Mouse (Mus musculus) midbrain, embryonic 15.5 days (tissue): ENCODE measurements around the gene Bloc1s6. TPM values are rescaled to one million over a fixed set of nuclear protein-coding genes. Genes with fewer than 3 reads are reported as not detected.
A peak's percentile ranks its signal among the peaks of the same experiment; 100 is the strongest.

Experiments
- ATAC-seq: fragments of 200-750 bp; cut with Nextera tagmentation; replicated peaks from 2 replicates; pipeline ENCODE4 v1.8.0; 2017; ENCODE audit warnings: moderate TSS enrichment
- H3K27ac ChIP-seq: fragments of 300-500 bp; sonication (generic); 2 replicates; pipeline ENCODE4 v1.5.1; 2015; ENCODE audit warnings: mild to moderate bottlenecking, inconsistent platforms
- H3K27me3 ChIP-seq: fragments of 300-500 bp; sonication (generic); replicated peaks from 2 replicates; pipeline ENCODE4 v1.6.1; 2015; ENCODE audit warnings: inconsistent platforms
- H3K36me3 ChIP-seq: fragments of 300-500 bp; sonication (generic); replicated peaks from 2 replicates; pipeline ENCODE4 v1.6.1; 2015; ENCODE audit warnings: inconsistent platforms
- H3K4me1 ChIP-seq: fragments of 300-500 bp; sonication (generic); 2 replicates; pipeline ENCODE4 v1.6.1; 2015; ENCODE audit warnings: inconsistent platforms
- H3K4me2 ChIP-seq: fragments of 300-500 bp; sonication (generic); 2 replicates; pipeline ENCODE4 v1.6.1; 2015; ENCODE audit warnings: inconsistent platforms, mild to moderate bottlenecking, moderate library complexity
- H3K4me3 ChIP-seq: fragments of 300-500 bp; sonication (generic); 2 replicates; pipeline ENCODE4 v1.5.1; 2015; ENCODE audit warnings: mild to moderate bottlenecking, inconsistent platforms
- H3K9ac ChIP-seq: fragments of 300-500 bp; sonication (generic); 2 replicates; pipeline ENCODE4 v1.6.1; 2015; ENCODE audit warnings: mild to moderate bottlenecking, inconsistent platforms
- H3K9me3 ChIP-seq: fragments of 300-500 bp; sonication (generic); 2 replicates; pipeline ENCODE4 v1.6.1; 2016; ENCODE audit warnings: inconsistent platforms
- WGBS: fragments of 180-500 bp; shearing (Covaris S2); methylation state at CpG from one replicate; pipeline ENCODE4 v1.1.7; 2015; ENCODE audit warnings: mixed read lengths; 5-methylcytosine and 5-hydroxymethylcytosine counted together
- polyA plus RNA-seq: library from polyadenylated mRNA; unstranded; fragments of >200 nt; fragmentation: Nextera tagmentation; extraction: Ambion mirVana; gene quantifications from 2 replicates; pipeline ENCODE4 v1.2.1, GENCODE M21; 2015

The Bloc1s6 gene
- polyA plus RNA-seq, 1 experiment from 2014 or later: 113 TPM

DNA sequence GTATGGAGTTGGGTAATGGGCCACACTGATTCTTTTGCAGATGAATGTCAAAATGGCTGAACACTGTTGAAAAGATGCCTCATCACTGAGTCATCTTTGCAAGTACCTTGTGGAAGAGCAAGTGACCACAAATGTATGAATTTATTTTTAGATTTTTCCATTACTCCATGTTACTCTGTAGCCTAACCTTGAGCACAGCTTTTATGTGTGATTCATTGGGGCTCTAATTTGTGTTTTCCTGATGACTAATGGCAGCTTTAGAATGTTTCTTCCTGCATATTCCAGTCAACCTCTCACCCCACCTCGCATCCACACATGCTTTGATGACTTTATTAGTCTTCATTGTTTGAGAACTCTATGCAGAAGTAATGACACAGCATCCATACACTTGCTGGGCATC is 19.1 kb upstream of the Bloc1s6 start:
- Histone ChIP-seq H3K9ac (no peak overlapping the region), H3K36me3 (no peaks in the 10 kb centered on the region), H3K4me3 (no peak overlapping the region), H3K27me3 (no peaks in the 10 kb centered on the region), H3K9me3 (no peaks in the 10 kb centered on the region), H3K27ac (no peak overlapping the region), H3K4me1 (no peaks in the 10 kb centered on the region), H3K4me2 (no peak overlapping the region)
- ATAC-seq: no peak
- WGBS: 67% methylated on average over 1 of the region's 1 CpGs

DNA sequence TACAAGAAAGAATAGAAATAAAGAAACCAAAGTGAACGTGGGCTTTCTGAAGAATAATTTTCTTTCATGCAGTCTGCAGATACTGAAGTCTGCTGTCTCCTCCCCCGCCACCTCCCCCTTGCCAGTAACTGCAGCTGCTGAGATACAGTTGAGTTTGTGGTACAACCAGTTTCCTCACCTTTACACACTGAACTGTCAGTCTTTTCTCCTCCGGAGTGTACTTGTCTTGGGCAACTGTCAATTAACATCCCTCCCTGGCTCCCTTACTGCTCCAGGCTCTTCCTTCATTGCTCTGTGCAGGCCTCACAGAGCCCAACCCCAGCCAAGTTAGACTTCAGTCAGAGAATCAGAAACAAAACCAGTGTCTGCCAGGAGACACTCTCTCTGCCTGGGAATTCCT is 17.7 kb upstream of the Bloc1s6 start:
- Histone ChIP-seq H3K27me3 (no peaks in the 10 kb centered on the region), H3K4me1 (no peaks in the 10 kb centered on the region), H3K4me3 (no peak overlapping the region), H3K36me3 (no peaks in the 10 kb centered on the region), H3K4me2 (no peak overlapping the region), H3K27ac (no peak overlapping the region), H3K9me3 (no peaks in the 10 kb centered on the region), H3K9ac (no peak overlapping the region)
- 91% methylated on average over 3 of the region's 3 CpGs for WGBS
- ATAC-seq: no peak

DNA sequence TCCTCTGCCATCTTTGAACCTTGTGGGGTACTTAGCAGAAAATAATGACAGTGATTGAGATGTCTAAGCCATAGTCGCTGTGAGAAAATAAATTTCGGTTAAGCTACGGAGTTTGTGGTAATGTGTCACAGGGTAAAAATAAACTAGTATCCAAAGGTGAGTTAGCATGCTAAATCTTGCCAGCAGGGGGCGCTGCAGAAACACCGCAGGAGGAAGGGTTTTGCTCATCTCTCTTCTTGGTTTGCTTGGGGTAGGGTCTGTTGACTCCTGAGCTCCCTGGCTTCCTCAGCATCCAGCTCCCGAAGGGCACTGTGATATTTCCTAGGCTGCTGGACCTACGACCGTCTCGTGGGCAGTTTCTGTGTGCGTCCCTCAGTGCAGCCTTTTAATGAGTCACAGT is 12.7 kb upstream of the Bloc1s6 start:
- no peak overlapping the region for H3K9ac ChIP-seq
- WGBS: 60% methylated on average over 10 of the region's 10 CpGs
- ATAC-seq: no peak

DNA sequence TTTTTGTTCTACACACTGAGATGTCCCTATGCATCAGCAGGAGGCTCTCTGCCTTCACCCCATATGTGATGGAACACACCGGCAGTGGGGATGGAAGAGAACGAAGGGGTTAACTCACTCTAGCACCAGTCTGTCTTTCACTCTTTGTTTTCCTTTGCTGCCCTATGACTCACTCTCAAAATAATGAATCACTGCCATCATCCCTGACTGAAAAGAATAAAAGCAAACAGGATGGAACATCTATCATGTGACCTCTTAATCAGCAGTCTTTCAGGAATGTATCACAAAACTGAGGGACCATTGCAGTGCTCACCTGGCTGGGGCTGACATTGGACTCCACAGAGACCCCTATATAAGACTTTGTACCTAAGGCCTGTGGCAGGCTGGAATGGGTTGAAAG is 6.8 kb upstream of the Bloc1s6 start:
- 54% methylated on average over 2 of the region's 2 CpGs for WGBS
- ATAC-seq: no peak
- H3K4me3 ChIP-seq: no peak overlapping the region

More for the DNA sequence above, 12.7 kb upstream of the Bloc1s6 start:
- no peaks in the 10 kb centered on the region for H3K9me3 ChIP-seq
- no peaks in the 10 kb centered on the region for H3K27me3 ChIP-seq
- H3K36me3 ChIP-seq: no peaks in the 10 kb centered on the region
- no peak overlapping the region for H3K4me2 ChIP-seq
- no peak overlapping the region for H3K4me3 ChIP-seq
- H3K4me1 ChIP-seq: no peaks in the 10 kb centered on the region
- H3K27ac ChIP-seq: no peak overlapping the region

DNA sequence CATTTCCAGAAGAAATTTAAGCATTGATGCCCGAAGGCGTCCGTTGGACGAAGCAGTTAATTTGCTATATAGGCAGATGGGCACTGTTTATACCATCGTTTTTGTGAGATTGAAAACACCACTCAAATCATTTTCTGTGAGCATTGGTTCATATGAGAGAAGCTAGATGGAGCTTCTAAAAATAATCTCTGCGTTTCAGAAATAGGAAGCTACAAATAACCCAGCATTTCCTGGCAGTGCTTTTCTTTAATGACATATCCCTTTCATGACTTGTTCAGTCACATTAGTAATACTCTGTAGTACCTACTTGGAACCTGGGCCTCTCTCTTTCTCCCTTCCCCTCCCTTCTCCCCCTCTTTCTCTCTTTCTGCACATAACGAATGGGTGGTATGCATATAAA is 720 bp downstream of the Bloc1s6 start:
- Histone ChIP-seq H3K27ac (peak overlapping the region; percentile 95), H3K9me3 (no peaks in the 10 kb centered on the region), H3K4me1 (peaks cover 20% of the 10 kb centered on the region), H3K4me2 (peak overlapping the region; percentile 75), H3K36me3 (peaks cover 3% of the 10 kb centered on the region; the same call in 1 of the 2 replicates), H3K4me3 (peak overlapping the region; percentile 88), H3K27me3 (peaks cover 6% of the 10 kb centered on the region; the same call in 1 of the 2 replicates), H3K9ac (peak overlapping the region; percentile 93)
- ATAC-seq: no peak
- 34% methylated on average over 7 of the region's 7 CpGs for WGBS

More for the DNA sequence above, 6.8 kb upstream of the Bloc1s6 start:
- Histone ChIP-seq H3K4me2 (no peak overlapping the region), H3K4me1 (no peaks in the 10 kb centered on the region), H3K9me3 (no peaks in the 10 kb centered on the region), H3K27ac (no peak overlapping the region), H3K36me3 (no peaks in the 10 kb centered on the region), H3K27me3 (peaks cover 6% of the 10 kb centered on the region; the same call in 1 of the 2 replicates), H3K9ac (no peak overlapping the region)

DNA sequence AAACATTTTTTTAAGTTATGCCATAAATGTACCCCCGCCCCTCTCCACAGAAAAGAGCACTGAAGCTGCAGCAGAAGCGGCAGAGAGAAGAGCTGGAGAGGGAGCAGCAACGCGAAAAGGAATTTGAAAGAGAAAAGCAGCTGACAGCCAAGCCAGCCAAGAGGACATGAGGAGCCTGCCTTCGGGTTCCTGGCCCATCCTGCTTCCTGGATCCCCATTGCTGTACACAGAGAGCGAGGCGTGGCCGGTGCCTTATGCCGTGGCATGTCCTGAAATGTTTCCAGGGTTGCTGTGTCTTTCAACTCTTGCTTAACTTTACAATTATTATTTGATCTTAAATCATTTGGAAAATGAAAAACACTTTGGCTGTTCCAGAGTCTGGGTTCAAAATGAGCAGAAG is 8.2 kb downstream of the Bloc1s6 start:
- no peak overlapping the region for H3K4me2 ChIP-seq
- H3K27me3 ChIP-seq: no peaks in the 10 kb centered on the region
- no peaks in the 10 kb centered on the region for H3K9me3 ChIP-seq
- no peak overlapping the region for H3K4me3 ChIP-seq
- 90% methylated on average over 9 of the region's 9 CpGs for WGBS
- H3K27ac ChIP-seq: no peak overlapping the region
- no peak for ATAC-seq
- peaks cover 25% of the 10 kb centered on the region for H3K36me3 ChIP-seq
- no peak overlapping the region for H3K9ac ChIP-seq
- H3K4me1 ChIP-seq: no peaks in the 10 kb centered on the region

DNA sequence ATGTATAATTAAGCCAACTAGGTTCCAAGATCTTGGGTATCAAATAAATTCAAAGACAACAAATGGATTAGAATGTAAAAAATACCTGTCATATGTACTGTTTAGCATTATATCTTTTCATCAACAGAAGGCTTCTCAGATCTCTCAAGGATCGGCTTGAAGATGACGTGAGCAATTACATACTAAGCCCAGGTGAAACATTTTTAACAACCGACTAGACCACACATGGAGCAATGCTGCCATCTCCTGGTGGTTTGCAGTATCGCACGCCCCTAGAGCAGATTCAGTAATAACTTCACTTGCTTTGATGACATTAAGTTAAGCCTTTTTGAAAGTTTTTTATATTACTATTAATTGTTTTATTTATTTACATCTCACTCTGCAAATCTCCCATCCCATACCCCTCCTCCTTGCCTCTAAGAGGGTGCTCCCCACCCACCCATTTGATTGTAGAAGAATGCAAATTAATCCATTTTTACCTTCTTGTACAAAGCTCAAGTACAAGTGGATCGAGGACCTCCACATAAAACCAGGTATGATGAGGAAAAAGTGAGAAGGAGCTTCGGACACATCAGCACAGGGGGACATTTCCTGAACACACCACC is 15.5 kb downstream of the Bloc1s6 start:
- ATAC-seq: peak; percentile 78
- H3K9me3 ChIP-seq: no peaks in the 10 kb centered on the region
- H3K4me2 ChIP-seq: peak overlapping the region; percentile 25; the same call in 1 of the 2 replicates
- H3K27ac ChIP-seq: no peak overlapping the region
- H3K4me3 ChIP-seq: peak overlapping the region; percentile 12; the same call in 1 of the 2 replicates
- H3K27me3 ChIP-seq: peaks cover 9% of the 10 kb centered on the region
- H3K9ac ChIP-seq: no peak overlapping the region
- WGBS: 13% methylated on average over 7 of the region's 7 CpGs
- H3K4me1 ChIP-seq: no peaks in the 10 kb centered on the region
- H3K36me3 ChIP-seq: no peaks in the 10 kb centered on the region

DNA sequence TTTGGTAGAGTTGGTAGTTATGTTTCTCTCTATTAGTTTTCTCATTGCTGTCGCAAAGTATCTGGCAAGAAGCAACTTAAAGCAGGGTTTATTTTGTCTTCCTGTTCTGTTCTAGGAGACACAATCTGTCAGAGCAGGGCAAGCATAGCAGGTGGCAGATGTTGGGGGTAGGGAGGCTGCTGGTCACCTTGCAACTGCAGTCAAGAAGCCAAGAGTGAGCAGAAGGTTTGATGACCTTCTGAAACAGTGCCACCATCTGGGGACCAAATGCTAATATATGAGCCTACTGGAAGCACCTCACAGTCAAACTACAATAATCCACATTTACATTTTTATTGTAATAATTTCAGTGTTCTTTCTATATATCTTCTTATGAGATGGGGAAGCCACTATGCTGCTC is 21.5 kb downstream of the Bloc1s6 start:
- Histone ChIP-seq H3K4me2 (no peak overlapping the region), H3K4me1 (no peaks in the 10 kb centered on the region), H3K36me3 (no peaks in the 10 kb centered on the region), H3K4me3 (no peak overlapping the region), H3K9me3 (no peaks in the 10 kb centered on the region), H3K27me3 (peaks cover 19% of the 10 kb centered on the region), H3K27ac (no peak overlapping the region), H3K9ac (no peak overlapping the region)
- ATAC-seq: no peak
- WGBS: 83% methylated on average over 1 of the region's 1 CpGs

DNA sequence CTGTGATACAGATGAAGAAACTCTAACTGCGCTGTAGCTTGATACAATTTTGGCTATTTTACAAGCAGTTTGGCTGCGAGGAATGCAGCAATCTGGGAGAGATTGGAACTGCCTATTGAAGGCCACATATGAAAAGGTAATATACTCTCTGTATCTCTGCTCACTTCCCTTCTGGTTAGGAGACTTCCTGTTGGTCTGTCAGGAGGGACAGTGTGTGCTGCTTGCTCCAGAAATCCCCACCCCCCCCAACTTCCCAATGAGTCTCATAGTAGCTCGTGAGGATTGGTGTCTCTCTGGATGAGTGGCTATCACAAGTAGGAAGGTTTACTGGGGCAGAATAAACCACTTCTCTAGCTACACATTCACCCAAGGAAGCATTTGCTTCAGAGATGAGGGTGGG is 24.7 kb downstream of the Bloc1s6 start:
- no peak for ATAC-seq
- H3K9ac ChIP-seq: no peak overlapping the region
- no peaks in the 10 kb centered on the region for H3K36me3 ChIP-seq
- no peak overlapping the region for H3K27ac ChIP-seq
- H3K27me3 ChIP-seq: peaks cover 18% of the 10 kb centered on the region
- H3K9me3 ChIP-seq: no peaks in the 10 kb centered on the region
- no peak overlapping the region for H3K4me3 ChIP-seq
- no peak overlapping the region for H3K4me2 ChIP-seq
- 73% methylated on average over 3 of the region's 3 CpGs for WGBS
- peaks cover 7% of the 10 kb centered on the region for H3K4me1 ChIP-seq

DNA sequence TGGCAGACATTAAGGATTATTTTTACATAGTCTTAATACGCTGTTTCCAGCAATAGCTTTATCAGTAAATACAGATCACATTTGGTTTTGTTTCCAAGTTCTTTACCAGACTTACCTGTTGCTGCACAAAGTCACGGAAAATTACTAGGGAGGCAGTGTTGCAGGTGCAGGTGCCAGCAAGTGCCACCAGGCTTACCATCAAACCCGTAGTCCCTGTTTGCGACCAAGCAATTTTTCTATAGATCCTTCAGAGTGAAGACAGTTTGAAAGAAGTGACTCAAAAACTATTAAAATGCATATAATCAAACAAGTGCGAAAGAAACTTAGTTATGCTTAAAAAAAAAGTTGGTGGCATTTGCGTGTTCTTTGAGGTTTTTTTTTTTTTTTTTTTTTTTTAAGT is 26.2 kb downstream of the Bloc1s6 start:
- Histone ChIP-seq H3K36me3 (no peaks in the 10 kb centered on the region), H3K4me3 (no peak overlapping the region), H3K9ac (no peak overlapping the region), H3K27me3 (peaks cover 18% of the 10 kb centered on the region), H3K4me1 (peaks cover 7% of the 10 kb centered on the region), H3K4me2 (peak overlapping the region; percentile 82; the same call in 1 of the 2 replicates), H3K27ac (no peak overlapping the region), H3K9me3 (no peaks in the 10 kb centered on the region)
- no peak for ATAC-seq
- 50% methylated on average over 6 of the region's 6 CpGs for WGBS

DNA sequence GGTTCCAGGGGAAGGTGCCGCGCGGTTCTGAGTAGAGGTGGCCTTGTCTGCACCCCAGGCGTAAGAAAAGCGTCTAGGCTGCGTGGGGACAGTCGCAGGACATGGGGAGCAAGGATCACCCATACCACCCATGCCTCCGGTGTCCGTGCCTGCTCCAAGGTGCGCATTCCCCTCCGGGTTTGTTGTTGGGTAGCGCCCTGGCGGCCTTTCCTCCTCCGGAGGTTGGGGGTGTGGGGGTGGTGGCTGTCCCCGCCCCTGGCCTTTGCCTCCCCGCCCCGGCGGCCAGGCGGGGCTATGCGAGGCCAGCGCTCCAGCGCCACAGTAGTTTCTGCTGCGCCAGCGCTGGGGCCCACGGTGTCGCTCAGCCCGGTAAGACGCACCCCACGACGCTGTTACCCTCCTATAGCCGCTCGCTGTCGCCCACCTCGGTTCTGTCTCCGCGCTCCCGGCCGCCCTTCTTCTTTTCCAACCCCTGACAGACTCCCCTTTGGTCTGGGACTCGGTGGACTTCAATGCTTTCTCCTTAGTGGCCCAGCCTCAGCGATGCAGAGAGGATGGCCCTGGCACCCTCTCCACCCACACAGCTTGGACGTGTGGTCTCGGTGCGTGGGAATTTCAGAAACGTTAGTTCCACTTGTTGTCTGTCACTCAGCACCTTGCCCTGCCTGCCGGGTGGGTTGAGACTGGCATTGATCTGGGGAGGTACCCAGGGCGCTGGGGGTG is 26.9 kb downstream of the Bloc1s6 start, which contains the start of gene Sqor:
Gene Sqor (plus strand): TSS at position 167 of the 723 bp plus-strand sequence.
- H3K4me2 ChIP-seq: peak within 1 kb of the TSS; percentile 82
- H3K9ac ChIP-seq: peak within 1 kb of the TSS; percentile 29
- no peaks in the 10 kb centered on the region for H3K9me3 ChIP-seq
- H3K4me3 ChIP-seq: peak within 1 kb of the TSS; percentile 38
- ATAC-seq: peak; percentile 42; the same call in 1 of the 2 replicates
- peaks cover 7% of the 10 kb centered on the region for H3K4me1 ChIP-seq
- H3K27me3 ChIP-seq: peaks cover 18% of the 10 kb centered on the region
- WGBS: 1% methylated on average over 44 of the region's 46 CpGs
- H3K27ac ChIP-seq: no peak within 1 kb of the TSS
- H3K36me3 ChIP-seq: no peaks in the 10 kb centered on the region

DNA sequence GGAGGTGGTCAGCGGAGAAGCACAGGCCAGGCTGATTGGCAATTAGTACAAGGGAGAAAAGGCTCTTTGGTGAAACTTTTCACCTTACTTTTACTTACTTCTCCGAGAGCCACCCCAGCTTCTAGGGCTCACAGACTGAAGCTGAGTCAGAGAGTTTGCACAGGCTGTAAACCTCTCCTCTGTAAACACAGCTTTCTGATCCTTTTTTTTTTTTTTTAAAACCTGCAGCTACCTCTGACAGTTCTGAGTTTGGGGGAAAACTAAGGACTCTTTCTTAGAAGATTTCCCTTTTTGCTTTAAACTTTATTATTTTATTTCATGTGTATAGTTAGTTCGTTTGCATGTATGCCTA is 27.5 kb downstream of the Bloc1s6 start:
- H3K4me3 ChIP-seq: no peak overlapping the region; the same call in 1 of the 2 replicates
- H3K4me1 ChIP-seq: peaks cover 7% of the 10 kb centered on the region
- H3K27me3 ChIP-seq: peaks cover 16% of the 10 kb centered on the region
- ATAC-seq: no peak
- no peaks in the 10 kb centered on the region for H3K9me3 ChIP-seq
- H3K36me3 ChIP-seq: no peaks in the 10 kb centered on the region
- H3K27ac ChIP-seq: no peak overlapping the region
- 41% methylated on average over 3 of the region's 3 CpGs for WGBS
- peak overlapping the region; percentile 82 for H3K4me2 ChIP-seq
- no peak overlapping the region for H3K9ac ChIP-seq

DNA sequence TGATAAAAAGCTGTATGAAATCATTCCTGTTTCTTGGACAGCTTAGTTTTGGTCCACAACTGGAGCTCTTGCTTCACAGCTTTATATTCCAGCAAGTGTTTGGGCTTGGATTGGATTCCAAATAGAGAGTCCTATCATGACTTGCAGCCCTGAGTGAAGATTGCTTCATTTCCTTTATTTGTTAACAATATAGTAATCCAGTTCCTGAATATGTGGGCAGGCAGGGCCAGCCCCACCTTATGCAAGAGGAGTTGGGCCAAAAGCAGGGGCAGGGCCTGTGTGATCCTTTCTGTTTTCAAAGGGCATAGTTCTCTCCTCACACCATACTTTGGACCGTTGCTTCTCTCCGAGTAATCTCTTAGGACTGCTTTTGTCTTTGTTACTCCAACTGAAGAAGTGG is 32.7 kb downstream of the Bloc1s6 start:
- H3K36me3 ChIP-seq: no peaks in the 10 kb centered on the region
- ATAC-seq: no peak
- H3K27me3 ChIP-seq: no peaks in the 10 kb centered on the region
- no peak overlapping the region for H3K27ac ChIP-seq
- H3K9ac ChIP-seq: no peak overlapping the region
- H3K4me1 ChIP-seq: no peaks in the 10 kb centered on the region
- H3K4me3 ChIP-seq: no peak overlapping the region
- no peak overlapping the region for H3K4me2 ChIP-seq
- H3K9me3 ChIP-seq: no peaks in the 10 kb centered on the region
- WGBS: 79% methylated on average over 2 of the region's 2 CpGs
